Mouse (Mus musculus) monocyte, adult 2 months (primary cell): Measurements from ENCODE around the gene Pigv.
A peak's percentile ranks its signal among the peaks of the same experiment; 100 is the strongest.

Experiments used
- DNase-seq, 2 experiments: peaks; one replicate each; pipeline ENCODE4 v3.0.0; 2022; ENCODE audit warnings: low spot score in 2 of 2, low read depth in 1 of 2

Gene Pigv

DNA sequence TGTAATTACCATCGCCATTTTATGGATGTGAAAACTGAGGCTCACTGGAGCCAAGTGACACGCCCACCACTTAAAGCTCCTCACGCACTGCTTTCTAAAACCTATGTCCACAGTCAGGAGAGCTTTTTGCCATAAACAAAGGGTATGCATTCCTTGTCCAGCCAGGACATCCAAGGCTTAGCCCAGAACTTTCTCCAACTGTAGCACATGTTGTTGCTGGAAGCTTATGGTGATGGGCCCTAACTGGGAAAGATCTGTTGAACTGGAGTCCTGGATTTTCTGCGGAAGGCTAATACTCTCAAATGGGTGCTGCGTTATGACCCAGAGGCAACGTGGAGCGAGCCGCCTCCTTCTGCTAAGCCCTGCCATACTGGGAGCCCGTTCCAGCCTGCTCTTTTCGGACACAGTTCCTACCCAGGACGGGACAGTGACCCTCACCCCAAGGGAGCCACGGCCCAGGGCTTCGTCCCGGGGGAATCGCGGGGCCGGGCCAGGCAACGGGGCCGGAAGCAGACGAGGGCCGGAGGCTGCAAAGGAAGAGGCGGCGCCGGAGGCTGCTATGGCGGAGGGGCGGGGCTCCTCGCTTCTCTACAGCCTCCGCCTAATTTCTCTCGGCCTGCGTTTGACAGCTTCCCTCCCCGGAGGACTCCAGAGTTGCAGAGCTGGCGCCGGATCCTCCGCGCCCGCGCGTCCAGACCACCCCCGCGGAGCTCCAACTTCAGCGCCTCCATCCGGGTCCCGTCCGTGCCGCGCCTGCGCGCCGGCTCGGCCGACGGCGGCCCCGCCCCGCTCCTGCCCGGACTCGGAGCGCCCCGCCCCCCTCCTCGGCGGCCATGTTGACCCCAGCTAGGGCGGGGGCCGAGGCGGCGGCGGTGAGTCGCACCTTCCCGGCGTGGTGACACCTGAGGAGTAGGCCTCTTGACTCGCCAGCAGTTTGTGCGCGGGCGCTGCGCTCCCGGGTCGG lies at the start of gene Pigv:
Gene Pigv (minus strand): TSS at position 767 of the 964 bp plus-strand sequence.
- peak; percentile 65 to 87 for DNase-seq

DNA sequence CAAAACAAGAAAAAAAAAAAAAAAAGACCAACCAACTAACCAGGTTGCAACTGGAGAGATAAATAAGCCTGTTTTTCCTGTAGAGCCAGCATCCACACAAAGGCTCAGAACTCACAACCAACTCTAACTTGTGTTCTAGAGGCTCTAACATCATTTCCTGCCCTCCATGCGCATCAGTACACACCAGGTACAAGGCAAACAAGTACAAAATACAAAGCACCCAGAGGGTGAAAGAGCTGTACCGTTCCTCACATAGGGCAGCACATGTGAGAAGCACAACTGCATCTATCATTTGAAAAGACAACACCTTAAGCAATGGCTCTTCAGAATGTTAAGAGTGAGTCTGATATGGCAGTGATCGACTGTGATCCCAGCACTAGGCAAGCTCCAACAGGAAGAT lies 47.3 kb upstream of the Pigv start:
- DNase-seq = no peak

DNA sequence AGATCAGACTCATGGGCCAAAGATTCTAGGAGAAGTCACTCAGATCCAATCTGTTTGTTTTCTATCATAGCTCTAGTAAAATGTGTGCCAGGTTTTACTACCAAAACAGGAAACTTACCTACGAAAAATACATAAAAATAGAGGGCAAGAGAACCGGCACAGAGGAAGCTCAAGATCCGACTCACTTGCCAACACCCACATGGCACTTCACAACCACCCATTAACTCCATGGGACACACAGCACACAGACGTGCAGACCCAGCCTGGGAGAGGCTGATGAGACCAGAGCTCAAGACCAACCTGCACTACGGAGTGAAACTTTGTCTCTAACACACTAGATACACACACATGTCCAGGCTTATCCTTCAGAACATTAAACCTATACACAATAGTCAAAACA lies 40.3 kb upstream of the Pigv start:
- no peak for DNase-seq

DNA sequence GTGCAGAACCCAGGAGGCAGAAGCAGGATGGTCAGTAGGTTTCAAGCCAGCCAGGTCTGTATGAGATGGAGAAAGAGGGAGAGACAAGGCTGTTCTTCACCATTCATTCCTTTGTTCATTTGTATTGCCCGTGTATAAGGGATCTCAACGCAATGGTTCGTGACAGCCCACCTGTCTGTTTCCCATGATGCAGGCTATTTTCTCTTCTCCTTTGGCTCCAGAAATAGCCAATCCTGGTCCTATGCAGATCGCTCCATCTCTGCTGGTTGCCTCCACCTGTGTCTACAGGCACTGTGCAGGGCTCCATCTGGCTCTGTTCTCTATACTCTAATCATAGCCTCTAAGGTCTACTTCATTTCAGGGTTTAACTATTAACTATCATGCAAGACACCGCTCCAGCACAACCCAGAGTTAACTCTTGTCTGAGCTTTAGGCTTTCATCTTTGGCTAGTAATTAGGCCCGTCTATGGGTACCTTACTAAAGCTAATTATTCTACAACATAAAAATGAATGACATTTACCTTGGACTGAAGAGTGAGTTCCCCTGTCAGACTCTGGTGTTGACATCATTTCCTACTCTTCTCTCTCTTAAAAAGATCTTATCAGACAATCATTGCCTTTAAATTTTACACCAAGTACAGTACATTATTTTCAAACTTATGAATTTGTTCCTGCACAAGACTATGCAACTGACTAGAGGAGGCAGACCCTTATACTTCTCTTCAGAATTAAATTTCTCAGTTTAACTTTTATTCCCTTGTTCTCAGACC lies 39.0 kb upstream of the Pigv start:
- DNase-seq = no peak

DNA sequence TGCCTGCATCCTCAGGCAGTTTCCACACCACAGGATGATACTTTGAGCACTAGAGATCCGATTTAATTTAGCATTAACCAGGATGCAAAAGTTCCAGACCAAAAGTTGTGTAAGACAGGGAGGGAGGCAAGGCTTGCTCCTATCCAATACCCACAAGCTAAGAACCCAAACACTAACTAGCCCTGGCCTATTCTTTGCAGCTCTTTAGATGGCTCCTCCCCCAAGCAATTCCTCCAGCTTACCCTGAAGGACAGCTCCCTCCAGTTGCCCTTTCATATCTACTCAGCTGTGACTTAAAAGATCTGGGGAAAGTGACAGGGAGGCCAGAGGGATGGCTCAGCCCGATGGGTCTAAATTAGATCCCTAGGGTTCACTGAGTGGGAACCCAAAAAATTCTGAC lies 36.9 kb upstream of the Pigv start:
- DNase-seq = no peak

DNA sequence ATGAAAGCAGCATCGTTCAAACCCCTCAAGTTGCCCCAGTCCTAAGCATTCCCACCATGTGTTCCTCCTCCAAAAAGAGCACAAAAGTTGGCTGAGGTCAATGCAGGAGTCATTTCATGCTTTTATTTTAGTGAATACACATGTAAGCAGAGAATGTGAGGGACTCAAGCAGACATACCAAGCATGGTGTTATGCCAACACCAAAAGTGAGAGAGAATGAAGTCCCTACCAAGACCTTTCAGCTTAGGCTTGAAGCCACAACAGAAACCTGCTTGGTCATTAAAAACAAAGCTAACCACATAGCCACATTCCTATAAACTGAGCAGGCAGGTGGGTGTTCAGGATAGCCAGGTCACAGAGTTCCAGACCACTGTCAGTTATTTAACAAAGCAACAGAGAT lies 35.0 kb upstream of the Pigv start:
- DNase-seq = no peak

GRCm38 (mm10) chr4:133706956-133707355 lies 34.5 kb upstream of the Pigv start:
- DNase-seq = peak; percentile 37 to 53

- no peak for DNase-seq
These were observed 32.6 kb upstream of the Pigv start for GRCm38 (mm10) chr4:133705062-133705461.

GRCm38 (mm10) chr4:133700905-133701368 lies 28.5 kb upstream of the Pigv start:
- no peak for DNase-seq

DNA sequence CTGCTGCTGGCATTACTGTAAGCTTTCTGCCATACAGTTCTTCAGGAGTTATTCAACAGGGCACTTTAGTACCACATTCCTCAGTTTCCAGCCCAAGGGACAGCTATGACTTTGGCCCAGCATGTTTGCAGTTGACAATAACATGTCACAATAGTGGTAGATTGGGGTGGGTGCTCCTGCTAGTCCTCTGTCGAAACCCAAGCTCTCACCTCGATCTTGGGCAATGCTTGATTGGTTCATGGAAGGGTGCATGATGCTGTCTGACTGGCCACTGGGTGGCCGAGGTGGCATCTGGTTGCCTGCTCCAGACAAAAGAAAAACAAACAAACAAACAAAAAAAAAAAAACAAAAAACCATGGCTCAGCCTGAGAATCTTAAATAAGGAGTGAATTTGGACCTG lies 22.9 kb upstream of the Pigv start:
- DNase-seq = no peak

GRCm38 (mm10) chr4:133690252-133690651 lies 17.8 kb upstream of the Pigv start:
- no peak for DNase-seq

GRCm38 (mm10) chr4:133688417-133689067 lies 16.1 kb upstream of the Pigv start:
- no peak for DNase-seq

DNA sequence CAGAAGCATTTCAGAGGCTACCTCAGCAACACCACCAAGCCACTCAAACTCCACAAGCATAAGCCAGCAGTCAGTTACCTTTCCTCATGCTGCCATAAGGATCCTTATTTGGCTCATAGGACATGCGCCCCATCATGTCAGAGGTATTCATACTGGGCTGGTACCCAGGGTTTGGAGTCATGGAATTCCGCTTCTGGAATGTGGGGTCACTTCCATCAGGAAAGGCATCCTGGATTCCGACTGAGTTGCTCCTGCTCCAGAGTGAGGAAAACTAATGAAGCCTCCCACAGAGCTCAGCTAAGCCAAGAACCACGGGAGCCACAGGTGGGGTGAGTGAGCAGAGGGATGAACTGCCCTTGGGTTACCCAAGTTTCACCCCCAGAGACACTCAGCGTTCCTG lies 14.7 kb upstream of the Pigv start:
- DNase-seq = no peak

DNA sequence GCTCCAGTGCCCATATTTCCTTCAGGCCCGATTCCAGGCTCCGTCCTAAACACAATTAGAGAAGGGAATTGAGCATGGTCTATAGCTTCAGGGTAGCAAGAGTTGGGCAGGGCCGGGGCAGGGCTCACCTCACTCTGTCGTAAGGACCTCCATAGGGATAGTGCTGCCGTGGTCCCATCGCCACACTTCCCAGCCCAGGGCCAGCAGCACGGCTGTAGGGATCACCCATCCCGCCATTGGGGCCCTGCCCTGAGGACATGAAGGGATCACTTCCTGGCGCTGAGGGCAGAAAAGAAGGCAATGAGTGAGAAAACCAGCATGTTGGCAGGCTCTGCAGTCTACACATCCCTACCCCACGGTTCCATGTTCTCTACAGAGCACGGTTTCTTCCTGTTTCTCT lies 14.1 kb upstream of the Pigv start:
- no peak for DNase-seq

DNA sequence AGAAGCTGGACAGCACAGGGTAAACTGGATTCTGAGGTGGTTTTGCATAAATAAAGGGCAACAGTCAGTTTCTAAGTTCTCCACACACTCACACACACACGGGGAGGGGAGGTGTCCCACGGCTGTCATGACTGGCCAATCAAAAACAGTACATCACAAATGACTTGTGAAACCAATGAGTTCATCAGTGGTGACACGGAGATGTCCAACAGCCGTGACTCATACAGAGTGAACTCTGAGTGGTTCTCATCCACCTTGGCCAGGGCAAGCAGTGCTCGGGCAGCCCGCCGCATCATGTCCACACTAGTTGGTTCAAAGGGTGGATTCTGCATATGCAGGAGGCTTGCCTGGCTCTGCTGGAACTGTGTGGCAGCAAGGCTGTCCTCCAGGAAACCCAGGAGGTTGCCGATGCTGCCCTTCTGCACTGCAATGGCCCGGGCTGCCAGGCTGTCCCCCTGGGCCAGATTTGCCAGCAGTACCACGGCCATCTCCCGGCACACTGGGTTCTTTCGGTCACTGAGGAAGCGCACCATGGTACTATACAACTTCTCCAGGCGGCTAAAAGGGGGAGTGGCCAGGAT lies 7.8 kb upstream of the Pigv start:
- DNase-seq = no peak

DNA sequence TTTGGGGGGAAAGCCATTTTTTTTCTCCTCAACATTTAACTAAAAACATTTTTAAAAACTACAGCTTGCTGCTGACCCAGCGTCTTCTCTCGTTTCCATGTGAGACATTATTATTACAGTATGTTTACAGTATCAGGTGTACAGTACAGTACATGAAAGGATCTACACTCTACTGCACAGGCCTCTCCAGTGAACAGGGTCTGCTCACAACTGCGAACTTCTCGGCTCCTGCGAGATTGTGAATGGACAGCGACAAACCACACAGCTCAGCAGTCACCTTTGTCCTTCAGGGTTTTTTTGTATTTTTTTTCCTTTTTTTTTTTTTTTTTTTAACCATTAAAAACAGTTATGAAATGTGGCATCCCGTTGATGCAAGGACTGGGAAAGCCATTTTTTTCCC lies 7.2 kb upstream of the Pigv start:
- no peak for DNase-seq

DNA sequence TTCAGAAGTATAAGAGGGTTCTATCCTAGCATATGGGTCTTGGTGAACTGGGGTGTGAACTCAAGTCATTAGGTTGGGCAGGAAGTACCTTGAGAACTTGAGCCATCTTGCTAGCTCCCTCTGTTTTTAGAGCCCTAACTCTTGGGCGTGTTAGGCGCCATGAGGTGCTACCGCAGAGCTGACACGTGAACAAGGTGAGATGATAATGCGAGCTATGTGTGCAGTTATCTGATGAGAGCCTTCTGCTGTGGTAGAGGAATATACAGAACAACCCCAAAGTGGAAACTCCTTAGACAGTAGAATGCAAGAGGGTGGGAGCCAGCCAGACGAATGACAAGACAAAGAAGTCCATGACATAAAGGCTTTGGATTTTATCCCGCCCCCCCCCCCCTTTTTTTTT lies 4.8 kb upstream of the Pigv start:
- DNase-seq = no peak

GRCm38 (mm10) chr4:133676189-133676588 lies 3.7 kb upstream of the Pigv start:
- DNase-seq = no peak

DNA sequence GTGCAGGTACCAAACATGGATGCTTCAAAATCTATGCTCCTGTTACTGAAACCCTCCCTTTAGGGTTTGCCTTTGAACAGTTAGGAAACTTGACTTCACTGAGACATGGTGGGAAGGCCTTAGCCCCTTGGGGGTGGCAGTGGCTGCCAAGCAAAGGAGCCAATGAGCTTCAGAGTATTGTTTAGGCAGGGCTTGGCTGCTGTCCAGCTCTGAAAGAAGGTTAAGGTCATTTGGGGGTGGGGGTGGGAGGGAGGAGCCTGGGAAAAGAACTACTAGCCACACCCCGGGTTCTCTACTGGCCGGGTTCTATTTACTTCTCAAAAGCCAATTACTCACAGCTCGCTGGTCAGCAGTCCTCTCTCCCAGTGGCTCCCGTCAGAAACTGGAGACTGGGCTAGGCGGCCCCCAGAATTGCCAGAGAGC lies 3.2 kb upstream of the Pigv start:
- no peak for DNase-seq

DNA sequence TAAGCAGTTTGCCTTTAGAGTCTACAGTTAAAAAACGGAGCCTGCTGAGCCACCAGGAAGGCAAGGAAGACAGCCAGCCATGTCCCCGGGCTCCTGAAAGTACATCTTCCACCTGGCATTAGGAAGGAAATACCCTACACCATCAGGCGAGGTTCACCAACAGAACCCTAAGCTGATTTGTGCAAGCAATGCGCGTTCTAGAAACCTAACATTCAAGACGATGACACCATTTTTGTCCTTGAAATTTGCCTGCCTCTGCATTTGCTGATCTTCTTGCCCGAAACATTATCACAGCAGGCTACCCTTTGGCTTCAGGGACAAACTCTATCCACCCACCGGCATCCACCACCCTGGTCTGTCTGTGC lies 1.9 kb upstream of the Pigv start:
- no peak for DNase-seq

DNA sequence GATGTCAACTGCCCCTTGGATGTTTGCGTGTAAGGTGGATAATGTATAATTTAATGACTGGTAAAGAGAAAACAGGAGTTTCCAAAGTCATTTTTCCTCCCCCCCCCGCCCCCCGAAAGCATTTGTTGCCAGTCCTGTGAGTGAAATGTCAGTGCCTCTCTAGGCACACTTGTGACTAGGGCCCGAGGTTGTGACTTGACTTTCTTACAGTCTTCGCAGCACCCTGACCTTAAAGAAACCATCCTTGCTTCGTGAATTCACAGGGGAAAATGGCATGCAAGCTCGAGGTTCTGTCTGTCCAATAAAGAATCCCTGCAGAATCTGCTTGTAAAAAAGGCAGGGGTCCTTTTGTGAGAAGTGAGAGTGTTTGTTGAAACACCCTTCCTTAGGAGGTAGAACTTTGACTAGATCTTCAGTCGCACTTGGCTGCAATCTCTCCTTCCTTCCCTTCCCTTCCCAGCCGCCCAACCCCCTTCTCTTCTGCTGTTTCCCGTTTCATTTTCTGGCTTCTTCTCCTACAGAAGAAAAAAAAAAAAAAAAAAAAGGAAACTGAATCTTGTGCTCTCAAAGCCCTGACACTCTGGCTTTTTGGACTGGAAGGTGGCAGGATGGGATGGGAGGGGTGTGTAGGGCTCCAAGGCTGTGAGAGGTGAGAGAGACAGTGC lies 1.4 kb upstream of the Pigv start:
- DNase-seq = no peak
